Mouse (Mus musculus): ENCODE data around the gene Ivns1abp. TPM values are rescaled to one million over a fixed set of nuclear protein-coding genes. Genes with fewer than 3 reads are reported as not detected.
"Not testable (repeated sequence)": the region's sequence is repeated elsewhere in the genome, so short reads cannot be mapped to it uniquely, and the experiment has no call there.

Gene Ivns1abp
- total RNA-seq (2014; fragmentation: Nextera tagmentation) (209 and 234 TPM in 2 replicates), total RNA-seq (2017) (309 and 378 TPM in 2 replicates)

DNA sequence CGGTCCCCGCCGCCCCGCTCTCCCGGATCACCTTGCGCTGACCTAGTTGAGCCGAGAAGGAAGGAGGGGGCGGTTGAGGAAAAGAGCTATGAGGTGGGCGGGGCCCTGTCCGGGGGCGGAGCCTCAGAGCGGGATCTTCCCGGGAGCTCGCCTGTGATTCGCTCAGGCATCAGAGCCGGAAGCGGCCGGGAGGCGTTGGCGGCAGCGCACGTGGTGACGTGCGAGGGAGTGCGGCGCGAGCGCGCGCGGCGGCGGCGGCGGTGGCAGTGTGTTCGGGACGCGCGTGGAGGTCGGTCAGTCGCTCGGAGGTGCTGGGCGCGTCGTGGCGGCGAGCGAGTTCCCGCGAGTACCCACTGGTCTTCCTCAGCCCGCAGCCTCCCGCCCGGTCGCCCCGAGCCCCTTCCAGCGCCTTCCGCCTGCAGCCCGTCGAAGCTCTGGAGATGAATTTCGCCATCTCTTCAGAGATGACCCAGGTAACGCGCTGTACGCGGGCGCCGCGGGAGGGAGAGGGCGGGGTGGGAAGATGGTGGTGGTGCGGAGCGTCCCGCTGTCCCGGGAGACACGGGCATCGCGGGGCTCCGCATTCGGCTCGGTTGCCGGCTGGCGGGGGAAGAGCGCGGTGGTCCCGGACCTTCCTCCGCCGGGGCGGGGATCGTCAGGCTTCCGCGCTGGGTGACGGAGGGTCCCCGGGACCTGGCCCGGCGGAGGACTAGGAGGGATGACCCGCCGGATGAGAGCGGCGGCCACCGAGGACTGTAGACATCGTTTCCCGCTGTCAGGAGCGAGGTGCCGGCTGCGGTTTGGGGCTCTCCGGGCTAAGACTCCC lies at the start of gene Ivns1abp:
Ivns1abp (plus strand) TSS at position 195 of the 826 bp plus-strand sequence.
- peak; percentile 81 for ATAC-seq (replicated peaks; ENCODE audit: low FRiP score, low TSS enrichment, poor library complexity, severe bottlenecking)

DNA sequence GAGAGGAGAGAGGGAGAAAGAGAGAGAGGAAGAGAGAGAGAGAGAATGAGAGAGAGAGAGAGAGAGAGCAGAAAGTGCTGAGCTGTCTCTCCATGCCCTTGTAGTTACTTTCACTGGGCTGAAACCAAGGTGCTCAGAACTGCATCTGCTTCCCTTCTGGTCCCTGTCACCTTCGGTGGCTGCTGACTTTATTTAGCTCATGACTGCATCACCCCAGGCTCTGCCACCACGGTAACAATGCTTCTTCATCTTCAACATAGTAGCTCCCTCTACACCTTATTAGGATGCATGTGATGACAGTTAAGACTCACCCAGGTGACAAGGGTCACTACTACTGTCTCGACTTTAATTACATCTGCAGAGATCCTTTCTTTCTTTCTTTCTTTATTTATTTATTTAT lies 48.8 kb upstream of the Ivns1abp start:
- ATAC-seq (replicated peaks; ENCODE audit: low FRiP score, low TSS enrichment, poor library complexity, severe bottlenecking): no peak

DNA sequence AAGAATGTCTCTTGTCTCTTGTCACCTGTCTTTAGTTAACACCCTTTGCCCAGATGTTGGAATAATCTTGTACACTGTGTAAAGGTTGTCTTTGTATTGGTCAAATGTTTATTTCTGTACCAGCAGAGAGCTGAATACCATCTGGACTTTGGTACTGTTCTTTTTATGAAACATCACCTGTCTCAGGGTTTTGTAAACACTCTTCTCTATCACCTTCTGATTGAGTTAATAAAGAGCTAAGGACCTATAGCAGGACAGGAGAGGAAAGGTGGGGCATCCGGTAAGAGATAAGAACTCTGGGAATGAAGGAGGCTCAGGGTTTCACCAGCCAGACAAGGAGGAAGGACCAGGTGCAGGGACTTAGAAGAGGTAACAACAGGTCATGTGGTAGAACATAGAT lies 47.7 kb upstream of the Ivns1abp start:
- ATAC-seq (replicated peaks; ENCODE audit: low FRiP score, low TSS enrichment, poor library complexity, severe bottlenecking): no peak

DNA sequence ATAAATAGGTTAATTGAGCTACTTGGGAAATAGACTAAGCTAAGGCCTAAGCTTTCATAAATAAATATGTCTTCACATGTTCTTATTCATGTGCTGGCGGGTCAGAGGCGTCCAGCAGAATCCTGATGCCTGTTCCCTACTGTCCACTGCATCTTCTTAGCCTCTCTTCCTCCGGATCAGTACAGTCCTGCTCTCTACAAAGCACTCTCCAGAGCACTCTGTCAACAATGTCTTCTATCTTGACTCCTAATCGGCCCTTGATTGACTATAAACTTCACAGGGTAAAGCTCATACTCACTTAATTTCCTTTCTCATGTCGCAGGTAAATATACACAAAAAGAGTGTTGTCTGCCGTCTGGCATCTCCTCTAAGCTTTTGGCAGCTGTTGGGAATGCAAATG lies 47.3 kb upstream of the Ivns1abp start:
- ATAC-seq (replicated peaks; ENCODE audit: low FRiP score, low TSS enrichment, poor library complexity, severe bottlenecking): no peak

DNA sequence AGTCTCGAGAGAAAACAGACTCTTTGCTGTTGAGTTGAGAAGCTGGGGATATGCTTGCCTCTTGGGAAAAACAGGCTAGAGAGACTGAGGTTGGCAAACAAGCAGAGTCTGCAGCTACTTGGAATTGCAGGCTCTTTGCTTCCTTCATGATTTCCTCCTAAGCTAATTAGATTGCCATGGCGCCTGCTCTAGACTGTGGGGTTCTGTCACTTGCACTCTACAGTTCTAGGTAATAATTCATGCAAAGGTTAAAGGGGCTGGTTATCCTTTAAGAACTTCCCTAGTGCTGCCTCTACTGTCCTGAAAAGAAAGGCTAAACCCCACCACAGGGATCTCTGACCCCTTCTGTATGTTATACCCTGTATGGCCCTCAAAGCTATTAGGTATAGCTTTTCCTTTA lies 46.7 kb upstream of the Ivns1abp start:
- no peak for ATAC-seq (replicated peaks; ENCODE audit: low FRiP score, low TSS enrichment, poor library complexity, severe bottlenecking)

DNA sequence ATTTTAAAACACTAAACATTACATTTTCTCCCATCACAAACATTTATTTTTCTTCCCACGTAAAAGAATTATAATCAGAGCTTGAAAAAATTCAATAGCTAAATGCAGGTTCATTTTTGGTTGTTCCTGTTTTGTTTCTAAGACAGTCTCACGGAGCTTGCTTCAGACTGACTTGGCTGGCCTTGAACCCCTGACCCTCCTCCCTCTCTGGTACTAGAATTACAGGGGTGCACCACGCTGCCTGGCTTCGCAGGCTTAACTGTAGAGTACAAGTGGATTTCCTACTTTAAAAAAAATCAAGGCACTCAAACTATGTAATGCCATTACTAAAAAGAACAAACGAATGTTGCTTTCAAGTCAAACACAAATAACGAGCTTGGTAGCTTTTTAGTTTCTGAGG lies 42.8 kb upstream of the Ivns1abp start:
- no peak for ATAC-seq (replicated peaks; ENCODE audit: low FRiP score, low TSS enrichment, poor library complexity, severe bottlenecking)

DNA sequence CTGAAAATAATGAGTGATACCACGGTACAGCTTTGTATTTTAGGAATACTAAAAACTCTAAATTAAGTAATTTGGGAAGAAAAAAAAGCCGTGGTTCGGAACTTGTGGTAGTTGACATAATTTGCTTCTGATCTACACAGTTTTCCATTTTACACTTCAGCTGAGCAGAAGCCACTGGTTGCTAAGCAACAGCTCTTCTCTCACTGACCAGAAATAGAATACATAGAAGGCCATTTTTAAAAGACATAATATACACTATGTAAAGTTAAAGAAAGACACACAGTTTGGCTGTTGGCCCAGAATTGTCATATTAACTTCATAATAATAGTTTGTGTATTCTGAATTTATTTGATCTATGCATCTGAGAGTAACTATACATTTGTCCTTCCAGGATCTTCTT lies 42.4 kb upstream of the Ivns1abp start:
- ATAC-seq (replicated peaks; ENCODE audit: low FRiP score, low TSS enrichment, poor library complexity, severe bottlenecking): no peak

DNA sequence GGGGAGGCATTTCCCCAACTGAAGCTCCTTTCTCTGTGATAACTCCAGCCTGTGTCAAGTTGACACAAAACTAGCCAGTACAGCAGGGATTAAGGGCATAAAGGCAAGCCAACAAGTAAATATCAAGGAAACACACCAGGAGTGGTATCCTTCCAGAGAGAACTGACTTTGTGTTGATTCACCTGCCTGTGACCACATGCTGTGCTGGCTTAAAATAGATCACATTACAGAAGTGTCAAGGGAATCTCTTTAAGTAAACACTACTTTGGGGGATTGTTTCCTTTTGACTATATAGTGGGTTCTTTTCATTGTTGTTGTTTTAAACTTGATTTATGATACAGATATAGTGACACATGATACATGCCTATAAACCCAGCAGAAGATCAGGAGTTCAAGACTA lies 41.0 kb upstream of the Ivns1abp start:
- ATAC-seq (replicated peaks; ENCODE audit: low FRiP score, low TSS enrichment, poor library complexity, severe bottlenecking): no peak

DNA sequence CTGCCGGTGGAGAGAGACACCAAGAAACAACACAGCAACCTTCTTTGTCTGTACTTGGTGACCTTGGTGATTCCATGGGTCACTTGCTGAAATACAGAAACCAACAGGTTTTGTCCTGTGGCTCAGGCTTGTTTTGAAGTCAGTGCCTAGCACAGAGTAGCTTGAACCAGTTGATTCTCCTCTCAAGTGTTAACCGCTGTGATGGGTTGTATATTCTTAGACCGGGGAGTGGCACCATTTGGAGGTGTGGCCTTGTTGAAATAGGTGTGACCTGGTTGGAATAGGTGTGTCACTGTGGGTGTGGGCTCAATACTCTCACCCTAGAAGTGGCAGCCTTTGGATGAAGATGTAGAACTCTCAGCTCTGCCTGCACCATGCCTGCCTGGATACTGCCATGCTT lies 39.3 kb upstream of the Ivns1abp start:
- ATAC-seq (replicated peaks; ENCODE audit: low FRiP score, low TSS enrichment, poor library complexity, severe bottlenecking): not testable (repeated sequence)

DNA sequence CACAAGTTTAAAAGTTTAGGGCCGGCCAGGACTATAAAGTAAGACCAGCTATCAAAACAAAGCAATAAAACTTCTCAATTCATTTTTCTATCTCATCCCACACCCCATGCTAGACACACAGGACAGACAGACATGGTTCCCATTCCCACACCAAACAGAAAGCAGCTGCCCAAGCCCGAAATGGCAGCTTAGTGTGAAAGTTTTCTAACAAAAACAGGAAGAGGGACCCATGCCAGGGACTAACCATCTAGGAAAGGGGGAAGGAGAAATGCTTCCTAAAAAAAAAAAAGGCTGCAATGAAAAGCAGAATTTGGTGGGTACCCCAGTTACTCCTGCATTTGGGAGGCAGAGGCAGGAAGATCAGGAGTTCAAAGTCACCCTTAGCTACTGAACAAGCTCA lies 37.2 kb upstream of the Ivns1abp start:
- no peak for ATAC-seq (replicated peaks; ENCODE audit: low FRiP score, low TSS enrichment, poor library complexity, severe bottlenecking)

DNA sequence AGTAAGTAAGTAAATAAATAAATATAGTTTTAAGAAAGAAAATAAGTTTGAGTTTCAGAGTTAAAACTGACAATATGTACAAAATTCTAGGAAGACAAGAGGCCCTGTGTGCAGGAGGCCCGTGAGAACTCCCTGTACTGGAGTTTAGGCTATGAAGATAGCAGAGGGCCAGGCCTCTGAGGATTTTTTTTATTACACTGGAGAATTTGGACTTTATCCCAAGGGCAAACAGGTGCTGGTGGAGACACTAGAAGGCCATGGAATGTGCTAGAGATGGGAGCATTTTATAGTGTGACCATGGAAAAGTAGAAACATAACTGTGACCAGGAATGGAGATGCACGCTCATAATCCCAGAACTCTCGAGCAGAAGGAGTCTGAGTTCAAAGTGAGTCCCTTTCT lies 36.5 kb upstream of the Ivns1abp start:
- ATAC-seq (replicated peaks; ENCODE audit: low FRiP score, low TSS enrichment, poor library complexity, severe bottlenecking): no peak

DNA sequence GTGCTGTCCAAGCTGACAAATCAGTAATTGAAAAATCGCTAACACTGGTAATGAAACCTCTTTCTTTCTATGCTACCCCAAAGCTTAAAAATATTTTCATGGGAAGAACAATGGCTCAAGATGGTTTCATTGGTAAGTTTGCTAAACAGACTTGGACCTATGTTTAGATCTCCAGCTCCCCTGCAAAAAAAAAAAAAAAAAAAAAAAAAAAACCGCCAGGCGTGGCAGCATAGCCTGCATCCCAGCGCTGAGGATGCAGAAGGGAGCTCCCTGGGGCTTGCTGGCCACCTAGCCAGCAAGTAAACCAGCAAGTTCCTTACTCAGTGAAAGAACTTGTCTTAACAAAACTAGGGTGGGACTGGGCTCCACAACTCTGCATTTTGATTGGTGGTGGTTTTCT lies 35.8 kb upstream of the Ivns1abp start:
- no peak for ATAC-seq (replicated peaks; ENCODE audit: low FRiP score, low TSS enrichment, poor library complexity, severe bottlenecking)

DNA sequence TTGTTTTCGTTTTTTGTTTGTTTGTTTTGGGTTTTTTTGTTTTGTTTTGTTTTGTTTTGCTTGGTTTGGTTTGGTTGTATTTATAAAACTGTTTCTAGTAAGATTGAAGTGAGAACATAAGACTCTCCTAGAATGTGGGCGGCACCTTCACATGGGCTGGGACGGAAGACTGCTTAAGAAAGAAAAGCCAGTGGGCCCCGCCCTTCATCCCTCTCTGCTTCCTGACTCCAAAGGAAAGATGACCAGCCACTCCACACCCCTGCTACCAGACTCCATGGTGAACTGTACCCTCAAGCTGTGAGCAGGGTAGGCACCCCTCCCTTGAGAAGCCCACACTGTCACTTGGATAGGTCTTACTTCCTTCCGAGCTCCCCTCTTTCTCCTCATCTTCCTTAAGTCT lies 33.8 kb upstream of the Ivns1abp start:
- no peak for ATAC-seq (replicated peaks; ENCODE audit: low FRiP score, low TSS enrichment, poor library complexity, severe bottlenecking)

DNA sequence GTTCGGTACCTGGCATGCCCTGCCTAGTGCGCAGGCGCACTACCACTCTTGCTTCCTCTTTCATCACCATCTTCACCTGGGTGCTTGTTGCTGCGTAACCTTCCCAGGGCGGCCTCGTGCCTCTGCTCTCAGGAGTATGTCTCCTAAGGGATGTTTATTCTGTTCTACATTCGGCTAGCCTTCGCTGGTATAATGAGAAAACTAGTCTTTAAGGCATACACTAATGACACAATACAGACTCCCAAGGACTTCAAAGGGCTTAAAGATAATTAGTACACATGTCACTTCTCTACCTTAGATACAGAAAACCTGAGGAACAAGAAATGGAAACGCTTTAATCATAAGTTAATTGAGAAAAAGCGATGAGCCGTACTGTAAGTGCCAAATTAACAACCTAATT lies 32.9 kb upstream of the Ivns1abp start:
- no peak for ATAC-seq (replicated peaks; ENCODE audit: low FRiP score, low TSS enrichment, poor library complexity, severe bottlenecking)

DNA sequence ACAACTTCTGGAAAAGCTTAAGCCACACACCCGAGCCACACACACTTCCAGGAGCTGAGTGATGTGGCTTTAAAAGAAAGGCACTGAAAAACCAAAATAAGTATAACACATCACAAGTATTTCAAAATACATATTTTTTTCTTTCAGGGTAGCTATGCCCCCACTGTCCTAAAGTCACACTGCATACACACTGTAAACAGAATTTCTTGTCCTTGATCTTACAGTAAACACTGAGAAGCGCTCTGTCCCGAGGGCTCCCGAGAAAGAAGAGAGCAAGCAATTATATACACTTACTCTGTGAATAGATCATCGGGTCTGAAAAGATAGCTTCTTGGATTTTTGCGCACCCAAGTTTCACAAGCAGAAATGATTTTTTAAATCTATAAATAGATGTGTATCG lies 25.0 kb upstream of the Ivns1abp start:
- ATAC-seq (replicated peaks; ENCODE audit: low FRiP score, low TSS enrichment, poor library complexity, severe bottlenecking): no peak

DNA sequence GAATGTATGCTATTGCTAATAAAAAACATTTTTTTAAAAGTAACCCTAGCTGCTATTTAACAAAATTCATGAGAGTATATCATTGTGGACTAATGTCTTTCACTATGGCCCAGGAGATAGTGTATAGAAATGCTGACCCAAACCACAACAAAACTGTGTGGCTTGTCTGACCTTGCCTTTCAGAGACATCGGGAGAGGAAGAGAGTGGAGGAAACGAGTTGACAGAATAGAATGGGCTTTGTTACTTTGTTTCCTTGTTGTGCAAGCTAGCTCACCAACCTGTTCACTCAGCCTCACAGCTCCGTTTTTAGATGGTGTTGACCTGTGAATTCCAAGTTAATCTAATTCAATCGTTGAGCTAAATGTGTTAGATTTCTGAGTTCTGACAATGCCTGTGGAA lies 23.9 kb upstream of the Ivns1abp start:
- no peak for ATAC-seq (replicated peaks; ENCODE audit: low FRiP score, low TSS enrichment, poor library complexity, severe bottlenecking)

DNA sequence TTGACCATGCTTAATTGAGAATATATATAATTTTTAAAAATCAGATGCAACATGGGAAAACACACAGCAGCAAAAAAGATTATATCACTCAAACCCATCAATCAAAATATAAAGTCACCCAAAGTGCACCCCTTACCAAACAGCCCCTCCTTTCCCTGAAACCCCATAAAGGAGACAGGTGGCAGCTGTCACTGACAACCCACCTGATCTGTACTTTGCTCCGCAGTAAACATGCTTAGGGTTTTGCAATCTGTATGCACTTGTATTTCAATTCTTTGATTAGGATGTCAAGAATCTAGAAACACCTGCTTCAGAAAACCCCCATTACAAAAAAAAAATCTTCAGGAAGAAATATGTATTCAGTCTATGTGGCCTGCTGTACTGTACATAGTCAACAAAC lies 18.9 kb upstream of the Ivns1abp start:
- ATAC-seq (replicated peaks; ENCODE audit: low FRiP score, low TSS enrichment, poor library complexity, severe bottlenecking): no peak

DNA sequence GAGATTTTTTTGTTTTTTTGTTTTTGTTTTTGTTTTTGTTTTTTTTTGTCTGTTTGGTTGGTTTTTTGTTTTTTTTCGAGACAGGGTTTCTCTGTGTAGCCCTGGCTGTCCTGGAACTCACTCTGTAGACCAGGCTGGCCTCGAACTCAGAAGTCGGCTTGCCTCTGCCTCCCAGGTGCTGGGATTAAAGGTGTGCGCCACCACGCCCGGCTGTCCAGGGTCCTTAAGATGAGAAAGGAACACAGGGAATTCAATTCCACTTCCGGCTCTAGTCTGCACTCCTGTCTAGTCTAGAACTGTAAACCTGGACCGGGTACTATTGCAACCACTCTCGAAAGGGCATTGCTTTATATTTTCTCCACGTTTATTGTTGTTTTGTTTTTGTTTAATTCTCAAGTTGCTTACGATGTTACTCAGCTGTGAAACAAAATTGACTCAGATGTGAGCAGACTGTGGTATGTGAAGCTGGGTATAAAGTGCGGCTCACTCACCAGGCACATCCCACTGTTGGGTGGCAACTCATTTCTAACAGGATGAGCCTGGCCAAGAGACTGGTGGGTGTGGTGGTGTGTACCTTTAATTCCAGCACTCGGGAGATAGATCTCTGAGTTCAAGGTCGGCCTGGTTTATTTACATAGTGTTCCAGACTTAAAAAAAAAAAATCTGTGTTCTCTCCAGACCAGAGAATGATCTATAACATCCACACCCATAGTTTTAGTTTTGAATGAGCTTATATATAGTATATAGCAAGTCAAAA lies 15.8 kb upstream of the Ivns1abp start:
- no peak for ATAC-seq (replicated peaks; ENCODE audit: low FRiP score, low TSS enrichment, poor library complexity, severe bottlenecking)

DNA sequence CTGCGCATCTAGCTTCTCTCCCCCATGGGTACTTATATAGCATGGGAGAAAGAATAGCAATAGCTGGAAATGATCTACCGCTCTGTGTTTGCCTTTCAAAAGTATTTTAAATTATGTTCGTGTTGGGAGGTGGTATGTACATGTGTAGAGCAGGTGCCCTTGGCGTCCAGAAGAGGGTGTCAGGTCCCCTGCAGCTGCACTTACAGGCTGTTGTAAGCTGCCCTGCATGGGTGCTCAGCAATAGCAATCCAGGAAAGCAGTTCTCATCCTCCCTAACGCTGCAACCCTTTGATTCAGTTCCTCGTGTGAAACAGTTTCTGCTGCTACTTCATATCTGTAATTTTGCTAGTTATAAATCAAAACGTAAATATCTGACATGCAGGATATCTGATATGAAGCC lies 14.7 kb upstream of the Ivns1abp start:
- no peak for ATAC-seq (replicated peaks; ENCODE audit: low FRiP score, low TSS enrichment, poor library complexity, severe bottlenecking)

DNA sequence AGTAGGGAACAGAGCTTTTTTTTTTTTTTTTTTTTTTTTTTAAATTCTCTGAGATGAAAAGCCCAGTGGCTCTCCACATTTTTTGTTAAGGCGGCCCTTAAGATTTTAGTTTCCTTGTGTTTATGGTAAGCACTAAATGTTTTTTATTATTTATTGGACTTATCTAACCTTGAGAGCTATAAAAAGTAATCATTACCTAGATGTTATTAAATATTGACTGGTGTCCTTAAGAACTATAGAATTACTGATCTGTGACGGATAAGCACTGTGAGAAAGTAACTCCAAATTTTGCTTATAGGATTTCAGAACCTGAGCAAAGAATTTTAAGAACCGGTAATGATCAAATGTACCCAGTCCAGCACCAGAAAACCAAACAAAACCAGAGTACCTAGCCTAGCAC lies 11.5 kb upstream of the Ivns1abp start:
- no peak for ATAC-seq (replicated peaks; ENCODE audit: low FRiP score, low TSS enrichment, poor library complexity, severe bottlenecking)

DNA sequence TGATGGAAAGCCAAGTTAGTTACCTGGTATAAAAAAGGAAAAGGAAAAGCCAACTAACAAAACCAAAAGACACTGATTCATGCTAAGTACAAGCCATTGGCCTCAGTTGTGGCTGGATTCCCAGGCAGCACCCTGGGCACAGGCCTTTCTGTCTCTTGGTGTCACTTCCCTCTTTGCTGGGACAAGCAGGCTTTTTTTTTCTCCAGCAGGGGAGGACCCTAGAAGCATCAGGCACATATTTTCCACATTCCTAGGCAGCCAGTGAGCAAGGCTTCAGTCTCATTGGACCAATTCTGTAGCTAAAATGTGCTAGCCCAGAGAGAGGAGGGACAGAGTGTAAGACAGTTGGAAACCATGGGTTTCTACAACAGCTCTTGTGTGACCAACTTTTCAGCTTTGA lies 6.0 kb upstream of the Ivns1abp start:
- no peak; the same call in 1 of the 2 replicates for ATAC-seq (replicated peaks; ENCODE audit: low FRiP score, low TSS enrichment, poor library complexity, severe bottlenecking)
